Mouse (Mus musculus) embryo, embryonic 11 days (tissue): ENCODE results near the gene Pmp22.
A peak's percentile ranks its signal among the peaks of the same experiment; 100 is the strongest.

Experiments used
- DNase-seq: peaks from one replicate; pipeline ENCODE4 v3.0.0-alpha.2; 2015

Pmp22 gene

GRCm38 (mm10) chr11:63129375-63129774 lies 593 bp downstream of the Pmp22 start:
- DNase-seq: no peak

GRCm38 (mm10) chr11:63129840-63130239 lies 1.1 kb downstream of the Pmp22 start:
- DNase-seq: no peak

- DNase-seq: no peak
Measured at GRCm38 (mm10) chr11:63130497-63130896, 1.7 kb downstream of the Pmp22 start.

- peak; percentile 47 for DNase-seq
Measured at GRCm38 (mm10) chr11:63131001-63131692, 2.4 kb downstream of the Pmp22 start.

GRCm38 (mm10) chr11:63131693-63132040 lies 2.9 kb downstream of the Pmp22 start:
- DNase-seq: no peak

- no peak for DNase-seq
Measured at GRCm38 (mm10) chr11:63132151-63132500, 3.3 kb downstream of the Pmp22 start.

- DNase-seq: peak; percentile 81
Measured at GRCm38 (mm10) chr11:63132501-63133435, 4.0 kb downstream of the Pmp22 start.

- DNase-seq: no peak
Measured at GRCm38 (mm10) chr11:63134021-63134420, 5.2 kb downstream of the Pmp22 start.

GRCm38 (mm10) chr11:63134742-63135482 lies 6.1 kb downstream of the Pmp22 start:
- DNase-seq: no peak

- peak; percentile 87 for DNase-seq
Measured at GRCm38 (mm10) chr11:63135622-63136021, 6.8 kb downstream of the Pmp22 start.

- DNase-seq: no peak
Measured at GRCm38 (mm10) chr11:63136205-63136604, 7.4 kb downstream of the Pmp22 start.

GRCm38 (mm10) chr11:63136836-63137416 lies 8.1 kb downstream of the Pmp22 start:
- no peak for DNase-seq

- DNase-seq: no peak
Measured at GRCm38 (mm10) chr11:63138739-63139138, 10.0 kb downstream of the Pmp22 start.

- DNase-seq: no peak
Measured at GRCm38 (mm10) chr11:63142311-63142710, 13.5 kb downstream of the Pmp22 start.

- no peak for DNase-seq
Measured at GRCm38 (mm10) chr11:63142816-63143215, 14.0 kb downstream of the Pmp22 start.

- DNase-seq: no peak
Measured at GRCm38 (mm10) chr11:63143486-63143885, 14.7 kb downstream of the Pmp22 start.

GRCm38 (mm10) chr11:63146601-63147000 lies 17.8 kb downstream of the Pmp22 start:
- no peak for DNase-seq

- no peak for DNase-seq
Measured at GRCm38 (mm10) chr11:63148276-63148675, 19.5 kb downstream of the Pmp22 start.

- DNase-seq: no peak
Measured at GRCm38 (mm10) chr11:63151857-63152256, 23.1 kb downstream of the Pmp22 start.

GRCm38 (mm10) chr11:63157117-63157516 lies 28.3 kb downstream of the Pmp22 start:
- no peak for DNase-seq

- DNase-seq: no peak
Measured at GRCm38 (mm10) chr11:63160926-63161325, 32.1 kb downstream of the Pmp22 start.

- DNase-seq: no peak
Measured at GRCm38 (mm10) chr11:63162806-63163205, 34.0 kb downstream of the Pmp22 start.

- DNase-seq: no peak
Measured at GRCm38 (mm10) chr11:63163550-63163949, 34.8 kb downstream of the Pmp22 start.
